Mouse (Mus musculus) kidney, adult 2 months (tissue): ENCODE measurements around the gene Dgkb.

ENCODE experiments used
- CTCF ChIP-seq: fragments of 200-500 bp; conservative IDR thresholded peaks from 2 replicates; pipeline ENCODE4 v1.5.1; 2011; ENCODE audit warnings: low read depth, mild to moderate bottlenecking, control low read depth, low read length, moderate library complexity, mixed read lengths; ENCODE audit not compliant: insufficient read depth, insufficient read length
- POLR2A ChIP-seq: fragments of 200-500 bp; IDR thresholded peaks from one replicate; pipeline ENCODE4 v1.6.1; 2011; ENCODE audit warnings: low read depth, low read length, control low read depth

GRCm38 (mm10) chr12:38111928-38112327 lies 294.4 kb downstream of the Dgkb start:
- TF ChIP-seq POLR2A (no peak), CTCF (no peak)
